Comparison of ENCODE assay signal across 8 mouse cellular contexts in the genomic region with DNA sequence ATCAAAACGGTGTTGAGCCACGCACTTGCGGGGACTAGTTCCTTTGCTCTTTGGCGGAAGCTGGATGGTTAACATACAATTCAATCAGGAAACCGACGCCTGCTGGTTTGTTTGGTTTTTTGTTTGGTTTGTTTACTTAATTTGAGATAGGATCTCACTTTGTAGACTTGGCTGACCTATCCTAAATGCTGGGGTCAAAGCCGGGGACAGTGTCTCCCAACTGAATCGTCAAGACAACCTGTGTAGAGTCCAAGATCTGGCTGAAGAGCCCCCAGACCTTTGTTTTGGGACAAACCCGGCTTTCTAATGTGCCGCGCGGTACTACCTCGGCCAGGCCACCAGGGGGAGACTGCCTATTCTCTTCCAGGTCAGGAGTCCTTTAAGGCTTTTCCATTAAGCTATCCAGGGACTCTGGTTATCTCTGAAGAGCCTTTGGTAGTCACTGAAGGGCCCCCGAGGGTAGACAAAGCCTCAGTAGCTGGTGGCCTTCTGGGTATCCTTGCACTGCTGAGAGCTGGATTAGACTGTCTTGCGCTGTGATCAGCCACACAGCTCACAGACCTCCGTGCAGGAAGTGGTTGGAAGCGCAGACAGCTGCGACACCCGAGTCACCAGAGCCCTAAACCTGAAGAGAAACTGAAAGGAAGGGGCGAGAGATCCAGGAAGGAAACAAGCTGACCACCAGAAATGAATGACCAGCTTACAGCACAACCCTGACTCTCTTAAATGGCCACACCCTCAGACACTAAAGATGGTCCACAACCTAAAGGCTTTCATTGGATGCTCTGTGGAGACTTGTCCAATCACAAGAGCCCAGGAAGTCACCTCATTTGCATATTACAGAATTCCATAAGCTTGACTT. TPM values are rescaled to one million over a fixed set of nuclear protein-coding genes. Genes with fewer than 3 reads are reported as not detected.
A peak's percentile ranks its signal among the peaks of the same experiment; 100 is the strongest.
DNase-seq lines count a peak whose midpoint lies in the region; ATAC-seq and TF ChIP-seq lines count a peak whose summit lies in the region.

No protein-coding gene starts in this region.

- H3K27me3 ChIP-seq in C2C12 (ENCODE audit: control insufficient read depth, insufficient read depth, insufficient read length), result peaks cover 7% of the 10 kb centered on the region
- H3K27me3 ChIP-seq in neural tube, embryonic 13.5 days, result no peaks in the 10 kb centered on the region

- ATAC-seq in neural tube, embryonic 13.5 days (ENCODE audit: low read depth), result peak; percentile 62; the same call in 1 of the 2 replicates

- no peaks in the 10 kb centered on the region for H3K9me3 ChIP-seq in neural tube, embryonic 13.5 days

- peak overlapping the region; percentile 31 for H3ac ChIP-seq in C2C12 (ENCODE audit: control insufficient read depth, insufficient read length, low read depth)

- WGBS in lung, adult 2 months, result 4% methylated on average over 20 of the region's 20 CpGs
- WGBS in neural tube, embryonic 13.5 days, result 39% methylated on average over 20 of the region's 20 CpGs

- no peak for TF ChIP-seq CTCF in C2C12 (IDR thresholded peaks at IDR 0.05; ENCODE audit: control insufficient read depth, insufficient read depth, insufficient read length)
- TF ChIP-seq CTCF in cortical plate, adult 2 months (IDR thresholded peaks at IDR 0.05; ENCODE audit: extremely low read depth, insufficient read depth, low read length), result peak; percentile 60
- peak; percentile 58 for TF ChIP-seq CTCF in lung, adult 2 months (IDR thresholded peaks at IDR 0.05; ENCODE audit: insufficient read depth, low read length)

- H3K4me3 ChIP-seq in C2C12 (ENCODE audit: insufficient read depth, poor library complexity, severe bottlenecking), result no peak overlapping the region
- 0 out of 2 replicates have a peak overlapping the region, but pooled peaks have one; percentile 0 for H3K4me3 ChIP-seq in cortical plate, adult 2 months (ENCODE audit: insufficient read depth, low read length)
- H3K4me3 ChIP-seq in lung, adult 2 months (replicated peaks; ENCODE audit: extremely low read depth, low read depth, low read length), result peak overlapping the region; percentile 53
- peak overlapping the region; percentile 10; the same call in 1 of the 2 replicates for H3K4me3 ChIP-seq in neural tube, embryonic 13.5 days

- H3K4me1 ChIP-seq in cortical plate, adult 2 months (ENCODE audit: control insufficient read depth, insufficient read depth, low read length), result no peaks in the 10 kb centered on the region
- no peaks in the 10 kb centered on the region for H3K4me1 ChIP-seq in lung, adult 2 months (ENCODE audit: control insufficient read depth, insufficient read depth, low read length)
- H3K4me1 ChIP-seq in neural tube, embryonic 13.5 days (replicated peaks), result peaks cover 7% of the 10 kb centered on the region

- peak; percentile 61 for DNase-seq in Muller cell, postnatal 12 days (ENCODE audit: inconsistent ontology term)
- peak; percentile 59 to 79 for DNase-seq in heart, adult 9 months (ENCODE audit: low spot score in 2 of 2)
- DNase-seq in kidney, adult 8-10 months, result peak; percentile 45 to 56
- DNase-seq in lung, adult 2 months, result peak; percentile 64
- peak; percentile 75 to 78 for DNase-seq in thymus, postnatal 36 days

- 0 out of 2 replicates have a peak overlapping the region, but pooled peaks have one; percentile 17 for H3K9ac ChIP-seq in neural tube, embryonic 13.5 days

- no peak for TF ChIP-seq POLR2A in cortical plate, adult 2 months (IDR thresholded peaks at IDR 0.05; ENCODE audit: extremely low read depth, insufficient read depth, low read length)
- peak; percentile 51; the same call in 1 of the 2 replicates for TF ChIP-seq POLR2A in lung, adult 2 months (IDR thresholded peaks at IDR 0.05; ENCODE audit: borderline replicate concordance, extremely low read depth, low read depth, low read length)

- peaks cover 16% of the 10 kb centered on the region for H3K36me3 ChIP-seq in C2C12 (ENCODE audit: control insufficient read depth, insufficient read depth)
- H3K36me3 ChIP-seq in neural tube, embryonic 13.5 days, result peaks cover 25% of the 10 kb centered on the region

- peak overlapping the region; percentile 35 for H3K4me2 ChIP-seq in neural tube, embryonic 13.5 days

- H3K79me2 ChIP-seq in C2C12 (ENCODE audit: control insufficient read depth, insufficient read depth), result no peaks in the 10 kb centered on the region

- no peak overlapping the region for H3K27ac ChIP-seq in cortical plate, adult 2 months (ENCODE audit: insufficient read depth, low read length)
- H3K27ac ChIP-seq in neural tube, embryonic 13.5 days (replicated peaks), result peak overlapping the region; percentile 73

- H3K79me3 ChIP-seq in C2C12 (ENCODE audit: low read depth), result no peaks in the 10 kb centered on the region

TF ChIP-seq in C2C12, 6 proteins besides CTCF, POLR2A, EP300 and RAD21:
- TF ChIP-seq CEBPB (IDR thresholded peaks at IDR 0.05; ENCODE audit: low read depth) (no peak), MYOD1 (IDR thresholded peaks at IDR 0.05; ENCODE audit: control insufficient read depth, insufficient read length, low read depth) (no peak), USF1 (IDR thresholded peaks at IDR 0.05; ENCODE audit: low read depth) (no peak), MAX (IDR thresholded peaks at IDR 0.05) (no peak), MYOG (IDR thresholded peaks at IDR 0.05; ENCODE audit: control insufficient read depth, extremely low read depth, insufficient read length) (no peak), FOSL1 (IDR thresholded peaks at IDR 0.05; ENCODE audit: insufficient read depth, low read length, poor library complexity, severe bottlenecking) (no peak)

RNA-seq across cellular contexts. Expression of a gene that starts 10.3 kb away (rescaled TPM):
- not detected for polyA plus RNA-seq in C2C12 (2012; fragmentation: generic; extraction: Trizol)
- not detected in 2 replicates for polyA plus RNA-seq in cortical plate, adult 2 months (2012; rRNA removed)
- 0.04 TPM in 1 of 2 replicates, not detected in the other for polyA plus RNA-seq in lung, adult 2 months (2012; rRNA removed)
- not detected in 2 replicates for polyA plus RNA-seq in neural tube, embryonic 13.5 days (2015; fragmentation: Nextera tagmentation; extraction: Ambion mirVana)

RNA-seq across cellular contexts. Expression of a gene that starts 10.7 kb away (rescaled TPM):
- 245 TPM for polyA plus RNA-seq in C2C12 (2012; fragmentation: generic; extraction: Trizol)
- polyA plus RNA-seq in cortical plate, adult 2 months (2012; rRNA removed), result 567 and 588 TPM in 2 replicates
- polyA plus RNA-seq in lung, adult 2 months (2012; rRNA removed), result 190 and 269 TPM in 2 replicates
- polyA plus RNA-seq in neural tube, embryonic 13.5 days (2015; fragmentation: Nextera tagmentation; extraction: Ambion mirVana), result 576 and 601 TPM in 2 replicates

RNA-seq across cellular contexts. Expression of a gene that starts 20.7 kb away (rescaled TPM):
- 1.6 TPM for polyA plus RNA-seq in C2C12 (2012; fragmentation: generic; extraction: Trizol)
- 101 and 112 TPM in 2 replicates for polyA plus RNA-seq in cortical plate, adult 2 months (2012; rRNA removed)
- polyA plus RNA-seq in lung, adult 2 months (2012; rRNA removed), result 0.62 and 2.4 TPM in 2 replicates
- 278 and 296 TPM in 2 replicates for polyA plus RNA-seq in neural tube, embryonic 13.5 days (2015; fragmentation: Nextera tagmentation; extraction: Ambion mirVana)

RNA-seq across cellular contexts. Expression of a gene that starts 24.0 kb away (rescaled TPM):
- 0.64 TPM for polyA plus RNA-seq in C2C12 (2012; fragmentation: generic; extraction: Trizol)
- polyA plus RNA-seq in cortical plate, adult 2 months (2012; rRNA removed), result 5.6 and 6.0 TPM in 2 replicates
- polyA plus RNA-seq in lung, adult 2 months (2012; rRNA removed), result 1.2 and 1.4 TPM in 2 replicates
- polyA plus RNA-seq in neural tube, embryonic 13.5 days (2015; fragmentation: Nextera tagmentation; extraction: Ambion mirVana), result 6.3 and 7.8 TPM in 2 replicates

RNA-seq across cellular contexts. Expression of a gene that starts 26.5 kb away (rescaled TPM):
- 11.4 TPM for polyA plus RNA-seq in C2C12 (2012; fragmentation: generic; extraction: Trizol)
- 40.1 and 42.8 TPM in 2 replicates for polyA plus RNA-seq in cortical plate, adult 2 months (2012; rRNA removed)
- 19.7 and 25.5 TPM in 2 replicates for polyA plus RNA-seq in lung, adult 2 months (2012; rRNA removed)
- 124 and 126 TPM in 2 replicates for polyA plus RNA-seq in neural tube, embryonic 13.5 days (2015; fragmentation: Nextera tagmentation; extraction: Ambion mirVana)

Comparison
In these comparisons a context has a peak if more than half of its experiments do, and no peak if none do; other contexts are left out.
1. RNA of a gene that starts 20.7 kb away (polyA plus RNA-seq): 278 to 296 TPM in neural tube, embryonic 13.5 days and 101 to 112 TPM in cortical plate, adult 2 months; 1.6 TPM in C2C12 (single experiment) and 0.62 to 2.4 TPM in lung, adult 2 months; every median in the first group is over 10 times any median in the second.
2. Peak in every context shown above with its lines, with median percentiles within 50 percentile points of each other: DNase-seq.